Mouse (Mus musculus) small intestine, adult 2 months (tissue): ENCODE data around the gene Reep3.

Source experiments
- CTCF ChIP-seq: fragments of 200-500 bp; IDR thresholded peaks from 2 replicates; pipeline ENCODE4 v1.5.1; 2012; ENCODE audit warnings: low read depth, mild to moderate bottlenecking, control low read depth, inconsistent platforms, low read length, moderate library complexity, mixed read lengths; ENCODE audit not compliant: insufficient replicate concordance, insufficient read length; ENCODE audit errors: extremely low read depth
- POLR2A ChIP-seq: fragments of 200-500 bp; IDR thresholded peaks from 2 replicates; pipeline ENCODE4 v1.6.1; 2012; ENCODE audit warnings: low read depth, mild to moderate bottlenecking, control low read depth, inconsistent platforms, low read length, moderate library complexity

DNA sequence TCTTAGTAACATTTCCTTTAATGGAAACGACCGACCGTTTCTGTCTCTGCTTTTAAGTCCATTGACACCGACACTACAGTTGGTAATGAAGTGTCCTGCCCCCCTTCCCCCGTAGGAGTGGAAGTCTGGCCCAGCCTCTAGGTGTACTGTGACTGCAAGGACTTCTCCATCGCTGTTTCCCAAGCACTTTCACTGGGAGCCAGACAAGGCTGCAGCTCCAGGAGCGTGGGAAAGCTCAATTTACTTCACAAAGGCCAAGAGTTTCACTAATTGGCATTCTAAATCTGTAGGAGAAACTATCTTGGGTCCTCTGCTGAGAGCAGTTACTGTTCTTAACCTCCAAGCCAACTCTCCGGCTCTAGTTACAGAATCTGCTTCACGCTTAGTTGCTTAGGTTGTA, 43.3 kb downstream of the Reep3 start:
- no peak for TF ChIP-seq CTCF
- no peak for TF ChIP-seq POLR2A
